Mouse (Mus musculus): ENCODE results near the gene Rnf183. TPM values are rescaled to one million over a fixed set of nuclear protein-coding genes. Genes with fewer than 3 reads are reported as not detected.

Rnf183 gene
- polyA plus RNA-seq, 1 experiment, result 0.07 TPM

- DNase-seq, result peak; percentile 82 to 92
- Histone ChIP-seq H3K4me3 (replicated peaks; ENCODE audit: insufficient read depth, low read depth, low read length) (no peak overlapping the region), H3K27me3 (ENCODE audit: control insufficient read depth, insufficient read depth, low read length) (no peaks in the 10 kb centered on the region), H3K27ac (ENCODE audit: insufficient read depth, low read length) (peak overlapping the region; percentile 84), H3K4me1 (ENCODE audit: control insufficient read depth, insufficient read depth, low read length) (peaks cover 8% of the 10 kb centered on the region)
- TF ChIP-seq POLR2A (IDR thresholded peaks at IDR 0.05; ENCODE audit: borderline replicate concordance, insufficient read depth, low read length), result no peak
- no peak for TF ChIP-seq CTCF (IDR thresholded peaks at IDR 0.05; ENCODE audit: borderline replicate concordance, insufficient read depth, low read depth, low read length)
- WGBS, result 6% methylated on average over 4 of the region's 4 CpGs
Observed at GRCm38 (mm10) chr4:62440544-62440943, 5.5 kb upstream of the Rnf183 start.

DNA sequence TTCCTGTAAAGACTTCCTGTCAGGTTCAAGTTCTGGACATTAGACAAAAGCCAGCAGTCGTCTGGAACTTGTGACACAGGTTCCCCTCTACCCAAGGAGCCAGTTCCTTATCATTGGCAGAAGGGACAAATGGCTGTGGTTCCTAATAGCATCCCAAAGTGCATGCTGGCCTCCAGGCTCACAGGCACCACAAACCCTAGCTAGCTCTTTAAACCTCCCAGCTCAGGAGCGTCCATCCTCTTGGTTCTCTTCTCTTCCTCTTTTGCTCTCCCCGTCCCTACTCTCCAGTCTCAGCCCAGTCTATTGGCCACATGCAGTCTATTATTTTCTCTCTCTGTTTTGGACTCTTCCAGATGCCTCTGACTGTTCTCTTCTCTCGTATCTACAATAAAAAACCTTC, 4.7 kb upstream of the Rnf183 start:
- H3K4me1 ChIP-seq (ENCODE audit: control insufficient read depth, insufficient read depth, low read length), result peaks cover 8% of the 10 kb centered on the region
- TF ChIP-seq POLR2A (IDR thresholded peaks at IDR 0.05; ENCODE audit: borderline replicate concordance, insufficient read depth, low read length) (no peak), CTCF (IDR thresholded peaks at IDR 0.05; ENCODE audit: borderline replicate concordance, insufficient read depth, low read depth, low read length) (no peak)
- no peaks in the 10 kb centered on the region for H3K27me3 ChIP-seq (ENCODE audit: control insufficient read depth, insufficient read depth, low read length)
- 70% methylated on average over 4 of the region's 4 CpGs for WGBS
- H3K4me3 ChIP-seq (replicated peaks; ENCODE audit: insufficient read depth, low read depth, low read length), result no peak overlapping the region
- no peak for DNase-seq
- no peak overlapping the region; the same call in 1 of the 2 replicates for H3K27ac ChIP-seq (ENCODE audit: insufficient read depth, low read length)

GRCm38 (mm10) chr4:62437871-62438270, 2.8 kb upstream of the Rnf183 start:
- no peak for TF ChIP-seq CTCF (IDR thresholded peaks at IDR 0.05; ENCODE audit: borderline replicate concordance, insufficient read depth, low read depth, low read length)
- TF ChIP-seq POLR2A (IDR thresholded peaks at IDR 0.05; ENCODE audit: borderline replicate concordance, insufficient read depth, low read length), result no peak
- Histone ChIP-seq H3K27ac (ENCODE audit: insufficient read depth, low read length) (no peak overlapping the region), H3K4me1 (ENCODE audit: control insufficient read depth, insufficient read depth, low read length) (peaks cover 8% of the 10 kb centered on the region), H3K27me3 (ENCODE audit: control insufficient read depth, insufficient read depth, low read length) (no peaks in the 10 kb centered on the region), H3K4me3 (replicated peaks; ENCODE audit: insufficient read depth, low read depth, low read length) (no peak overlapping the region)
- no peak for DNase-seq
- 80% methylated on average over 7 of the region's 7 CpGs for WGBS

- 98% methylated on average over 3 of the region's 3 CpGs for WGBS
- Histone ChIP-seq H3K4me3 (replicated peaks; ENCODE audit: insufficient read depth, low read depth, low read length) (no peak overlapping the region), H3K4me1 (ENCODE audit: control insufficient read depth, insufficient read depth, low read length) (peaks cover 8% of the 10 kb centered on the region), H3K27me3 (ENCODE audit: control insufficient read depth, insufficient read depth, low read length) (no peaks in the 10 kb centered on the region), H3K27ac (ENCODE audit: insufficient read depth, low read length) (no peak overlapping the region)
- DNase-seq, result no peak
- TF ChIP-seq CTCF (IDR thresholded peaks at IDR 0.05; ENCODE audit: borderline replicate concordance, insufficient read depth, low read depth, low read length) (no peak), POLR2A (IDR thresholded peaks at IDR 0.05; ENCODE audit: borderline replicate concordance, insufficient read depth, low read length) (no peak)
Observed at GRCm38 (mm10) chr4:62437256-62437778, 2.3 kb upstream of the Rnf183 start.

GRCm38 (mm10) chr4:62433939-62434870, 847 bp downstream of the Rnf183 start:
- Histone ChIP-seq H3K4me1 (ENCODE audit: control insufficient read depth, insufficient read depth, low read length) (peaks cover under 1% of the 10 kb centered on the region; the same call in 1 of the 2 replicates), H3K27me3 (ENCODE audit: control insufficient read depth, insufficient read depth, low read length) (no peaks in the 10 kb centered on the region), H3K4me3 (replicated peaks; ENCODE audit: insufficient read depth, low read depth, low read length) (no peak overlapping the region), H3K27ac (ENCODE audit: insufficient read depth, low read length) (no peak overlapping the region)
- no peak for TF ChIP-seq POLR2A (IDR thresholded peaks at IDR 0.05; ENCODE audit: borderline replicate concordance, insufficient read depth, low read length)
- TF ChIP-seq CTCF (IDR thresholded peaks at IDR 0.05; ENCODE audit: borderline replicate concordance, insufficient read depth, low read depth, low read length), result no peak
- DNase-seq, result no peak
- whole genome bisulfite sequencing, result 84% methylated on average over 7 of the region's 7 CpGs

DNA sequence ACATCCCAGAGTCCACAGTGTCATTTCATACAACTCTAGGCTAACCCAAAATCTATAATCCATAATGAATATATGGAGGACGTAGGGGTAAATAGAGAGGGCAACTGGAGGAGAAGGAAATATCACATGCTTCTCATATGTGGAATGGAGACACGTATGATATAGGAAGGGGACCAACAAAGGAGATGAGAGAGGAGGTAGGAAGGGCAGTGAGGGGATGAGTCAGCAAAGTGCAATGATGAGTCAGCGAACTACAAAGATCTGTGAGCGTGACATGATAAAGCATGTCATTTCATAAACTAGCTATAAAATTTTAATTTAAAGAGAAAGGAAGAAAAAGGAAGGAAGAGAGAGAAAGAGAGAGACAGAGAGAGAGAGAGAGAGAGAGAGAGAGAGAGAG, 3.5 kb downstream of the Rnf183 start:
- Histone ChIP-seq H3K27ac (ENCODE audit: insufficient read depth, low read length) (no peak overlapping the region), H3K4me1 (ENCODE audit: control insufficient read depth, insufficient read depth, low read length) (peaks cover 13% of the 10 kb centered on the region), H3K27me3 (ENCODE audit: control insufficient read depth, insufficient read depth, low read length) (no peaks in the 10 kb centered on the region), H3K4me3 (replicated peaks; ENCODE audit: insufficient read depth, low read depth, low read length) (no peak overlapping the region)
- DNase-seq, result no peak
- WGBS, result 86% methylated on average over 4 of the region's 4 CpGs
- TF ChIP-seq CTCF (IDR thresholded peaks at IDR 0.05; ENCODE audit: borderline replicate concordance, insufficient read depth, low read depth, low read length) (no peak), POLR2A (IDR thresholded peaks at IDR 0.05; ENCODE audit: borderline replicate concordance, insufficient read depth, low read length) (no peak)

DNA sequence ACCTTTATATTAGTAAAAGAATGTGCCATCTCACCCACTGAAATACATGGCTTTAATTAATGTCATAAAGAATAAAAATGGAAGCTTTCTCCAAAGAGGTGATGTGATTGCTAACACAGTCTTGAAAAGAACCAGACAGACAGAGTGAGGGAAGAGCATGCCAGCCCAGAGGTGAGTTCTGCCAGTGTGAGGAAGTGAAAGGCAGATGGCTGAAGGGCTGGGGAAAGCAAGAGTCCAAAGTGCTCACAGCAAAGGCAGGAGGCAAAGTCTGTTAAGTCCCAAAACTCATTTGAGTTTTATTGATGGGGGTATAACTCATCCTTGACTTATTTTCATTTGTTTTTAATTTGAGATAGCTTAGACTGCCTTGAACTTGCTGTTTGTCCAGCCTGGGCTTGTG, 4.4 kb downstream of the Rnf183 start:
- no peak overlapping the region for H3K27ac ChIP-seq (ENCODE audit: insufficient read depth, low read length)
- peaks cover 13% of the 10 kb centered on the region for H3K4me1 ChIP-seq (ENCODE audit: control insufficient read depth, insufficient read depth, low read length)
- no peaks in the 10 kb centered on the region for H3K27me3 ChIP-seq (ENCODE audit: control insufficient read depth, insufficient read depth, low read length)
- TF ChIP-seq CTCF (IDR thresholded peaks at IDR 0.05; ENCODE audit: borderline replicate concordance, insufficient read depth, low read depth, low read length) (no peak), POLR2A (IDR thresholded peaks at IDR 0.05; ENCODE audit: borderline replicate concordance, insufficient read depth, low read length) (no peak)
- no peak overlapping the region for H3K4me3 ChIP-seq (replicated peaks; ENCODE audit: insufficient read depth, low read depth, low read length)
- no peak for DNase-seq

DNA sequence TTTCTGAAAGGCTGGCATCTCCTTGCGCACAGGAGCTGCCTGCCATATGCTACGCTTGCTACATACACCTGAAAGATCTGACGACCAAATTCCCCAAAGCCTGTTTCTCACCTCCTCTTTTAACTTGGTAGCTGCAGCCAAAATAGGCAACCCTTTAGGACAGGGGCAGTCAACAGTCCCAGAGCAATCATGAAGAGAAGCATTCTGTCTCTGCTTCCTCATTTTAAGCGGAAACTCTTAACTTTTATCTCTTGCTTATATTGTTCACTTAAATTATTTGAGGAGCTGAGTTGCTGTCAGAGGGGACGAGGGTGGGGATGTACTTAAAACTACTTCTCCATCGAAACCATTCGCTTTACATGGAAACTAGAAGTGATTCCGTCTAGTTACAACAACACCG, 5.4 kb downstream of the Rnf183 start:
- 91% methylated on average over 9 of the region's 9 CpGs for WGBS
- no peak for DNase-seq
- Histone ChIP-seq H3K4me1 (ENCODE audit: control insufficient read depth, insufficient read depth, low read length) (peaks cover 13% of the 10 kb centered on the region), H3K27me3 (ENCODE audit: control insufficient read depth, insufficient read depth, low read length) (no peaks in the 10 kb centered on the region), H3K27ac (ENCODE audit: insufficient read depth, low read length) (no peak overlapping the region), H3K4me3 (replicated peaks; ENCODE audit: insufficient read depth, low read depth, low read length) (no peak overlapping the region)
- TF ChIP-seq CTCF (IDR thresholded peaks at IDR 0.05; ENCODE audit: borderline replicate concordance, insufficient read depth, low read depth, low read length), result no peak
- TF ChIP-seq POLR2A (IDR thresholded peaks at IDR 0.05; ENCODE audit: borderline replicate concordance, insufficient read depth, low read length), result no peak
